Mouse (Mus musculus) stomach, embryonic 14.5 days (tissue): ENCODE results near the gene Olfr1039. TPM values are rescaled to one million over a fixed set of nuclear protein-coding genes. Genes with fewer than 3 reads are reported as not detected.

Source experiments
- polyA plus RNA-seq: library from polyadenylated mRNA; unstranded; fragments of >200 nt; fragmentation: Nextera tagmentation; extraction: Ambion mirVana; gene quantifications from 2 replicates; pipeline ENCODE4 v1.2.1, GENCODE M21; 2014

Gene Olfr1039
- polyA plus RNA-seq, 1 experiment from 2014 or later: not detected

Other genes starting within 250 kb of the Olfr1039 start
- gene Olfr1024, start 230.9 kb downstream of the Olfr1039 start, polyA plus RNA-seq: not detected in 2 replicates
- not detected in 2 replicates for gene Olfr1025-ps1, start 220.7 kb downstream of the Olfr1039 start, polyA plus RNA-seq
- not detected in 2 replicates for gene Olfr1026, start 214.4 kb downstream of the Olfr1039 start, polyA plus RNA-seq
- not detected in 2 replicates for gene Olfr1028, start 185.5 kb downstream of the Olfr1039 start, polyA plus RNA-seq
- not detected in 2 replicates for gene Olfr1029, start 162.0 kb downstream of the Olfr1039 start, polyA plus RNA-seq
- gene Olfr1030, start 156.7 kb downstream of the Olfr1039 start, polyA plus RNA-seq: not detected in 2 replicates
- not detected in 2 replicates for gene Olfr1031, start 145.6 kb downstream of the Olfr1039 start, polyA plus RNA-seq
- gene Olfr1032, start 130.4 kb downstream of the Olfr1039 start, polyA plus RNA-seq: not detected in 2 replicates
- 2.6 and 5.0 TPM in 2 replicates for gene Olfr1033, start 115.3 kb downstream of the Olfr1039 start, polyA plus RNA-seq
- 0.07 TPM in 2 replicates for gene Olfr1034, start 90.1 kb downstream of the Olfr1039 start, polyA plus RNA-seq
- not detected in 2 replicates for gene Olfr1036, start 61.9 kb downstream of the Olfr1039 start, polyA plus RNA-seq
- not detected in 2 replicates for gene Olfr1037, start 48.5 kb downstream of the Olfr1039 start, polyA plus RNA-seq
- gene Olfr1040, start 10.8 kb upstream of the Olfr1039 start, polyA plus RNA-seq: not detected in 2 replicates
- not detected in 2 replicates for gene Olfr1042, start 25.9 kb upstream of the Olfr1039 start, polyA plus RNA-seq
- gene Olfr1043, start 31.6 kb upstream of the Olfr1039 start, polyA plus RNA-seq: not detected in 2 replicates
- not detected in 2 replicates for gene Olfr1044, start 41.9 kb upstream of the Olfr1039 start, polyA plus RNA-seq
- not detected in 2 replicates for gene Olfr52, start 49.8 kb upstream of the Olfr1039 start, polyA plus RNA-seq
- gene Olfr1045, start 67.1 kb upstream of the Olfr1039 start, polyA plus RNA-seq: not detected in 2 replicates
- gene Olfr1046, start 83.4 kb upstream of the Olfr1039 start, polyA plus RNA-seq: not detected in 2 replicates
- gene Olfr1047, start 95.5 kb upstream of the Olfr1039 start, polyA plus RNA-seq: not detected in 2 replicates
- gene Olfr1048, start 104.4 kb upstream of the Olfr1039 start, polyA plus RNA-seq: not detected in 2 replicates
- gene Olfr1049, start 122.4 kb upstream of the Olfr1039 start, polyA plus RNA-seq: not detected in 2 replicates
- gene Olfr1051, start 143.2 kb upstream of the Olfr1039 start, polyA plus RNA-seq: not detected in 2 replicates
- gene Olfr1052, start 156.5 kb upstream of the Olfr1039 start, polyA plus RNA-seq: not detected in 2 replicates
- not detected in 2 replicates for gene Olfr1053, start 179.4 kb upstream of the Olfr1039 start, polyA plus RNA-seq
- gene Olfr1054, start 199.5 kb upstream of the Olfr1039 start, polyA plus RNA-seq: not detected in 2 replicates
- not detected in 2 replicates for gene Olfr1055, start 214.4 kb upstream of the Olfr1039 start, polyA plus RNA-seq
- not detected in 2 replicates for gene Olfr1056, start 226.5 kb upstream of the Olfr1039 start, polyA plus RNA-seq
- gene Olfr1057, start 242.5 kb upstream of the Olfr1039 start, polyA plus RNA-seq: not detected in 2 replicates